Mouse (Mus musculus) stomach, embryonic 16.5 days (tissue): Measurements from ENCODE around the gene Pex7. TPM values are rescaled to one million over a fixed set of nuclear protein-coding genes. Genes with fewer than 3 reads are reported as not detected.

Source experiments
- ATAC-seq: fragments of 200-750 bp; cut with Nextera tagmentation; 2 replicates; pipeline ENCODE4 v1.8.0; 2017; ENCODE audit warnings: moderate number of reproducible peaks, moderate TSS enrichment; ENCODE audit not compliant: insufficient read depth, low FRiP score
- H3K27ac ChIP-seq: fragments of 300-500 bp; sonication (generic); 2 replicates; pipeline ENCODE4 v1.5.1; 2014; ENCODE audit warnings: low read length
- H3K27me3 ChIP-seq: fragments of 300-500 bp; sonication (generic); 2 replicates; pipeline ENCODE4 v1.6.1; 2014; ENCODE audit warnings: low read length, control low read depth, mixed read lengths; ENCODE audit not compliant: control insufficient read depth, insufficient read depth
- H3K36me3 ChIP-seq: fragments of 300-500 bp; sonication (generic); 2 replicates; pipeline ENCODE4 v1.6.1; 2014; ENCODE audit warnings: low read length; ENCODE audit not compliant: control insufficient read depth, insufficient read depth
- H3K4me1 ChIP-seq: fragments of 300-500 bp; sonication (generic); 2 replicates; pipeline ENCODE4 v1.6.1; 2014; ENCODE audit warnings: low read length, control low read depth, mixed read lengths; ENCODE audit not compliant: control insufficient read depth, insufficient read depth
- H3K4me2 ChIP-seq: fragments of 300-500 bp; sonication (generic); 2 replicates; pipeline ENCODE4 v1.6.1; 2014; ENCODE audit warnings: low read depth, low read length, mixed read lengths
- H3K4me3 ChIP-seq: fragments of 300-500 bp; sonication (generic); replicated peaks from 2 replicates; pipeline ENCODE4 v1.5.1; 2014; ENCODE audit warnings: mild to moderate bottlenecking, low read length
- H3K9ac ChIP-seq: fragments of 300-500 bp; sonication (generic); 2 replicates; pipeline ENCODE4 v1.6.1; 2014; ENCODE audit warnings: low read length
- H3K9me3 ChIP-seq: fragments of 300-500 bp; sonication (generic); replicated peaks from 2 replicates; pipeline ENCODE4 v1.6.1; 2016; ENCODE audit warnings: low read length, control low read depth; ENCODE audit not compliant: control insufficient read depth
- WGBS: fragments of 180-500 bp; shearing (Covaris S2); extraction: QIAGEN DNeasy Blood & Tissue Kit; methylation state at CpG from one replicate; pipeline ENCODE4 v1.1.7; 2014; 5-methylcytosine and 5-hydroxymethylcytosine counted together
- polyA plus RNA-seq: library from polyadenylated mRNA; unstranded; fragments of >200 nt; fragmentation: Nextera tagmentation; extraction: Ambion mirVana; gene quantifications from 2 replicates; pipeline ENCODE4 v1.2.1, GENCODE M21; 2015

Gene Pex7
- polyA plus RNA-seq, 1 experiment from 2014 or later: 41.3 TPM

DNA sequence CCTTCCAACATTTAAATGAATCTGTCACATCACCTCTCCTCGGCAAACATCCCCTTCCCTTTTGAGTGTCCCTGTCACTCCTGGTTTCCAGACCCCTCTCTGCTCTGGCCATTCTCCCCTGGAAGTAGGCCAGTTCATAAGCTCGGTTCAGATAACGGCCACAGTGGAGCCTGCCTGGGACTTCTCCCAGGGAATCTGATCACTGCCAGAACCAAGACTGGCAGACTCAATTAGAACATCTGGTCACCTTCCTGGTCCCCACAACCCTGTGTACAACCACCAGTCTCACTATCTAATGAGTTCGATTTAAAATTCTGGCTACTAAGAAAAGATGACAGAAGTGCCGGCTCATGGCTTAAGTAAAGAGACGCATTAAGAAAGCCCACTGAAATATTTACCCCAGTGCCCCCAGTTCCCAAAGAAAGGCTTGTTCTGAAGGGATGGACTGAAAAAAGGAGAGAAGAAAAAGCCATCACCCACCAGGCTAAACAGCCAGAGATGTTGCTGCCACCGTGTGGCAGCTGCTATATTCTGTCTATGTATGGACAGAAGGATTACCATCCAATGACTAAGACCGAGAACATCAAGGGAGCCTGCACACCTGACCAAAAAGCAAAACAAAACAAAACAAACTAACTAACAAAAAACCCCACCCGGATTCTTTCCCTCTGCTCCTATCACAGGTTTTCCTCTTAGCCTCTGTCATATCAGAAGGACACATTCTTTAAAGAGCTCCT lies 95.9 kb downstream of the Pex7 start:
- WGBS: 51% methylated on average over 9 of the region's 9 CpGs
- no peaks in the 10 kb centered on the region for H3K27me3 ChIP-seq
- no peaks in the 10 kb centered on the region for H3K9me3 ChIP-seq
- no peak overlapping the region for H3K4me3 ChIP-seq
- no peak for ATAC-seq
- H3K36me3 ChIP-seq: no peaks in the 10 kb centered on the region
- no peaks in the 10 kb centered on the region for H3K4me1 ChIP-seq
- H3K9ac ChIP-seq: no peak overlapping the region
- H3K27ac ChIP-seq: no peak overlapping the region
- H3K4me2 ChIP-seq: no peak overlapping the region

- Histone ChIP-seq H3K9me3 (no peaks in the 10 kb centered on the region), H3K9ac (no peak overlapping the region), H3K27ac (no peak overlapping the region), H3K27me3 (no peaks in the 10 kb centered on the region), H3K4me2 (no peak overlapping the region), H3K36me3 (no peaks in the 10 kb centered on the region), H3K4me1 (no peaks in the 10 kb centered on the region), H3K4me3 (no peak overlapping the region)
- no peak for ATAC-seq
- 79% methylated on average over 7 of the region's 7 CpGs for WGBS
These were observed 102.7 kb downstream of the Pex7 start for GRCm38 (mm10) chr10:19804763-19805162.

Other genes with a start within 250 kb of the Pex7 start
- gene Il20ra, start 195.1 kb downstream of the Pex7 start, polyA plus RNA-seq: 0.24 and 0.28 TPM in 2 replicates
- gene Slc35d3, start 56.2 kb downstream of the Pex7 start, polyA plus RNA-seq: 0.44 and 0.50 TPM in 2 replicates
- gene Map3k5, start 26.8 kb upstream of the Pex7 start, polyA plus RNA-seq: 2.6 and 2.7 TPM in 2 replicates
- 19.4 and 20.2 TPM in 2 replicates for gene Map7, start 240.8 kb upstream of the Pex7 start, polyA plus RNA-seq